Mouse (Mus musculus): Measurements from ENCODE around the gene Apol6. TPM values are rescaled to one million over a fixed set of nuclear protein-coding genes. Genes with fewer than 3 reads are reported as not detected.

The Apol6 gene
- total RNA-seq, 1 experiment from 2014 or later = not detected

DNA sequence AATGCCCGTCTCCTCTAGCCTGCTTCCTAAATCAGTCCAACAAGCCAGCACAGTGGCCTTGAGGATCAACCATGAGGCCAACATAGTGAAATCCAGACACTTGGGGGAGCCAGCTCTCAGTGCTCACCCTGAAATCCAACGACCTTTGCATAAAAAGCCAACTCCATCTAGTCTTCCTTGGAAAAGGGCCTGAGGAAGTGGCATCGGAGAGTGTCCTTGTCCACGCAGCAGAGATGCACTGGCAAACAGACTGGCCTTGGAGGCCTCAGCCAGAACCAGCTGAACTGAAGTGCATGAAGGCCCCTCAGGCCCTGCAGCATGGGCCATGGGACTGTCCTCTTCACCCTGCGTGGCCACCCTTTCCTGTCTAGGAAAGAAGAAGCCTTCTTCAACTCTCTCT is 36.9 kb downstream of the Apol6 start:
- ATAC-seq (replicated peaks in 1 of 2; ENCODE audit: insufficient read depth in 1 of 2, low FRiP score in 2 of 2, low TSS enrichment in 1 of 2, low read depth in 1 of 2, poor library complexity in 2 of 2, severe bottlenecking in 2 of 2) = no peak

- ATAC-seq (replicated peaks in 1 of 2; ENCODE audit: insufficient read depth in 1 of 2, low FRiP score in 2 of 2, low TSS enrichment in 1 of 2, low read depth in 1 of 2, poor library complexity in 2 of 2, severe bottlenecking in 2 of 2) = no peak
Observed at GRCm38 (mm10) chr15:77085818-77086217, 41.3 kb downstream of the Apol6 start.

DNA sequence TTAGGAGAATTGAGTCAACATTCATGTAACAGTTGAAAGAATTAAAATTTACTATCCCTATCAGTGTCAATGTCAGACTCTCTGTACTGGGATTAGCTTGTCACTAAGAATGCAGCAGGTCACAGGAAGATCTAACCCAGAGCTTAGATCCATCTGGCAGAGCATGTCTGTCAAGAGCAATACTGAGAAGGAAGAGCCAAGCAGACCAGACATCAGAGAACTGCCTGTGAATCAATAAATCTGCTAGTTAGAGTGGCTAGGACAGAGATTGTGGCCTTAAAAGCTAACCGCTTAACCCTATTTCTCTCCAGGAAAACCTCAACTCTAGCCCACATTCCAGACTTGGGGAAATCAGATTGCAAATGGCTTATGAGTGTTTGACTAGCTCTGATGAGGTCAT is 42.0 kb downstream of the Apol6 start:
- ATAC-seq (replicated peaks in 1 of 2; ENCODE audit: insufficient read depth in 1 of 2, low FRiP score in 2 of 2, low TSS enrichment in 1 of 2, low read depth in 1 of 2, poor library complexity in 2 of 2, severe bottlenecking in 2 of 2) = no peak

GRCm38 (mm10) chr15:77089249-77089648 is 44.7 kb downstream of the Apol6 start:
- ATAC-seq (replicated peaks in 1 of 2; ENCODE audit: insufficient read depth in 1 of 2, low FRiP score in 2 of 2, low TSS enrichment in 1 of 2, low read depth in 1 of 2, poor library complexity in 2 of 2, severe bottlenecking in 2 of 2) = no peak

- no peak for ATAC-seq (replicated peaks in 1 of 2; ENCODE audit: insufficient read depth in 1 of 2, low FRiP score in 2 of 2, low TSS enrichment in 1 of 2, low read depth in 1 of 2, poor library complexity in 2 of 2, severe bottlenecking in 2 of 2)
Observed at GRCm38 (mm10) chr15:77090531-77090930, 46.0 kb downstream of the Apol6 start.

DNA sequence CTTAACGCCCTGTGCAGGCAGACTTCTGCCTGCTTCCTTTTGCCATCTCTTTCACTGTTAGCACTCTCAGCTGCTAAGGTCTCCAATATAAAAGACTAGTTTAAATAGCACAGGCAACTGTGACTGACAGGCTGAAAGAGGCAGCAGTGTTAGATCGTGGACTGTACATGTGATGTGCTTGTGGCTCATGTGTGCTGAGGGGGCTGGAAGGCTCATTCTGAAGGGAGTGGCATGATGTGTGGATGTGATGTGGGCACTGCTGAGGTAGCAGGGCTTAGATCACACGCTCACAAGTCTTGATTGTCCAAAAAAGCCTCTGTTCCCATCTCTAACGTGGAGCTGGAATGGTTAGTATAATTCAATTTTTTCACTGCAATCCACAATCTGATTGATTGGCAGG is 46.9 kb downstream of the Apol6 start:
- no peak for ATAC-seq (replicated peaks in 1 of 2; ENCODE audit: insufficient read depth in 1 of 2, low FRiP score in 2 of 2, low TSS enrichment in 1 of 2, low read depth in 1 of 2, poor library complexity in 2 of 2, severe bottlenecking in 2 of 2)

GRCm38 (mm10) chr15:77094431-77094830 is 49.9 kb downstream of the Apol6 start:
- ATAC-seq (replicated peaks in 1 of 2; ENCODE audit: insufficient read depth in 1 of 2, low FRiP score in 2 of 2, low TSS enrichment in 1 of 2, low read depth in 1 of 2, poor library complexity in 2 of 2, severe bottlenecking in 2 of 2) = no peak

- ATAC-seq (replicated peaks in 1 of 2; ENCODE audit: insufficient read depth in 1 of 2, low FRiP score in 2 of 2, low TSS enrichment in 1 of 2, low read depth in 1 of 2, poor library complexity in 2 of 2, severe bottlenecking in 2 of 2) = no peak
Observed at GRCm38 (mm10) chr15:77095216-77095615, 50.7 kb downstream of the Apol6 start.

- no peak for ATAC-seq (replicated peaks in 1 of 2; ENCODE audit: insufficient read depth in 1 of 2, low FRiP score in 2 of 2, low TSS enrichment in 1 of 2, low read depth in 1 of 2, poor library complexity in 2 of 2, severe bottlenecking in 2 of 2)
Observed at GRCm38 (mm10) chr15:77097358-77097757, 52.8 kb downstream of the Apol6 start.

GRCm38 (mm10) chr15:77099756-77100155 is 55.2 kb downstream of the Apol6 start:
- no peak for ATAC-seq (replicated peaks in 1 of 2; ENCODE audit: insufficient read depth in 1 of 2, low FRiP score in 2 of 2, low TSS enrichment in 1 of 2, low read depth in 1 of 2, poor library complexity in 2 of 2, severe bottlenecking in 2 of 2)

DNA sequence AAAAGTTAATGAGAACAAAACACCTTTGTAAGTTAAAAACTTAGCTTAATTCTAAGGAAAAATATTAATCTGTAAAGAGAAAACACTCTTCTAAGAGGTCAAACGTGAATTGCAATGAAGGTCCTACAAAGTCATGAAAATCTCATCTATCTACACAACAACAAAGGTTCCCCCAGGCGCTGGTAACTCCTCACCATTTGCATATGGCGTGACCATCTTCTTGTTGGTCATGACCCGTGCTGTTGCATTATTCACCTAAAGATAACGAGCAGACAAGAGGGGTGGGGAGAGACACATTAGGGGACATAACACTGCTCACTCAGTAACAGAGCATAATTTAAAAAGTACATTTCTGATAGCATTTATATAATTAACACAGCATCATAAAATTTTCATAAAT is 58.2 kb downstream of the Apol6 start:
- ATAC-seq (replicated peaks in 1 of 2; ENCODE audit: insufficient read depth in 1 of 2, low FRiP score in 2 of 2, low TSS enrichment in 1 of 2, low read depth in 1 of 2, poor library complexity in 2 of 2, severe bottlenecking in 2 of 2) = no peak

- ATAC-seq (replicated peaks in 1 of 2; ENCODE audit: insufficient read depth in 1 of 2, low FRiP score in 2 of 2, low TSS enrichment in 1 of 2, low read depth in 1 of 2, poor library complexity in 2 of 2, severe bottlenecking in 2 of 2) = no peak
Observed at GRCm38 (mm10) chr15:77104349-77105158, 60.0 kb downstream of the Apol6 start.

DNA sequence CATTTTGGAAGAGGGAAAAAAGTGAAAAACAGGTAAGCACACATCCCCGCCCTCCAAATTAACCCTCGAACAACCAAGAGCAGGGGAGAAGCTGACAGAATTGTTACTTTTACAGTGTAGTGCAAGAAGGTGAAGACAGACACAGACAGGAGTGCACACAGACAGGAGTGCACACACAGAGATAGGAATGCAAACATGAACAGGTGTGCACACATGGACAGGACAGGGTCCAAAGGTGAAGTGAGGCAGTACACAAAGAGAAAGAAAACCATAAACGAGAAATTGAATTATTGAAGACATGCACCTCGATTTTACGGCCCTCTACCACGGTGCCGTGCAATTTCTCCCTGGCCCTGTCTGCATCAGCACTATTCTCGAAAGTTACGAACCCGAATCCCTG is 60.7 kb downstream of the Apol6 start:
- ATAC-seq (replicated peaks in 1 of 2; ENCODE audit: insufficient read depth in 1 of 2, low FRiP score in 2 of 2, low TSS enrichment in 1 of 2, low read depth in 1 of 2, poor library complexity in 2 of 2, severe bottlenecking in 2 of 2) = no peak

Other genes starting within 250 kb of the Apol6 start
- gene Zfp251, start 173.3 kb upstream of the Apol6 start, total RNA-seq (2017) = 6.3 and 9.8 TPM in 2 replicates
- 7.8 and 8.8 TPM in 2 replicates for gene Zfp7, start 165.5 kb upstream of the Apol6 start, total RNA-seq (2017)
- not detected in 2 replicates for gene Gm49527, start 165.4 kb upstream of the Apol6 start, total RNA-seq (2017)
- 4.4 and 9.8 TPM in 2 replicates for gene Zfp647, start 119.3 kb upstream of the Apol6 start, total RNA-seq (2017)
- 37.7 and 49.2 TPM in 2 replicates for gene 1110038F14Rik, start 96.2 kb upstream of the Apol6 start, total RNA-seq (2017)
- gene Mb, start 5.9 kb downstream of the Apol6 start, total RNA-seq (2017) = not detected in 2 replicates

Data from hematopoietic stem cell, adult 5-6 weeks (primary cell).